In genomic region chr8:81823121-81823520, GRCm38 (mm10) we compare ENCODE assay signal across 22 mouse cellular contexts.
A peak's percentile ranks its signal among the peaks of the same experiment; 100 is the strongest.
DNase-seq lines count a peak whose midpoint lies in the region; ATAC-seq and TF ChIP-seq lines count a peak whose summit lies in the region.
"Had no signal": no experiment of that assay in that cellular context is flagged by ENCODE, and none has a peak within 500 bp of the region (broad histone marks: within the 10 kb centered on the region; RNA-seq: fewer than 3 reads in every experiment).

No protein-coding gene starts in this region.

- H3K27ac ChIP-seq in CH12.LX (ENCODE audit: insufficient read depth, low read depth): no peak overlapping the region
- no peak overlapping the region for H3K27ac ChIP-seq in neural tube, embryonic 15.5 days (replicated peaks)
- H3K27ac ChIP-seq: embryonic facial prominence, embryonic 10.5 days; embryonic facial prominence, embryonic 12.5 days; forebrain, embryonic 13.5 days; forebrain, embryonic 15.5 days had no signal

- in situ Hi-C loops in CH12.LX (cut with MboI; ENCODE audit: low pct_ligation_motif_present, low pct_unique_long_range_greater_than_20kb, low sequenced_read_pairs): loop anchor here (25.0 kb wide), 1 partner anchor 761 kb away; no protein-coding TSS in a partner anchor

- H3K27me3 ChIP-seq in CH12.LX (replicated peaks): no peaks in the 10 kb centered on the region
- H3K27me3 ChIP-seq in neural tube, embryonic 15.5 days (replicated peaks): no peaks in the 10 kb centered on the region
- H3K27me3 ChIP-seq: embryonic facial prominence, embryonic 12.5 days; forebrain, embryonic 13.5 days; forebrain, embryonic 15.5 days; Patski had no signal

- no peak for TF ChIP-seq RAD21 in CH12.LX (IDR thresholded peaks at IDR 0.05; ENCODE audit: low read depth, low read length)

- no peaks in the 10 kb centered on the region for H3K36me3 ChIP-seq in CH12.LX (replicated peaks in 1 of 2; ENCODE audit: control insufficient read depth in 1 of 2, insufficient read depth in 1 of 2, low read length in 1 of 2)
- H3K36me3 ChIP-seq in neural tube, embryonic 15.5 days: no peaks in the 10 kb centered on the region
- H3K36me3 ChIP-seq: embryonic facial prominence, embryonic 10.5 days; embryonic facial prominence, embryonic 12.5 days; forebrain, embryonic 15.5 days had no signal

- H3K9ac ChIP-seq in CH12.LX (ENCODE audit: insufficient read depth, low read depth): no peak overlapping the region
- H3K9ac ChIP-seq in neural tube, embryonic 15.5 days (replicated peaks): no peak overlapping the region
- H3K9ac ChIP-seq: embryonic facial prominence, embryonic 12.5 days; forebrain, embryonic 13.5 days; forebrain, embryonic 15.5 days; forebrain, postnatal 0 days had no signal

- H3K4me1 ChIP-seq in CH12.LX (ENCODE audit: control insufficient read depth in 1 of 2, insufficient read depth in 2 of 2): peaks cover 6 to 26% of the 10 kb centered on the region in 2 experiments
- H3K4me1 ChIP-seq in neural tube, embryonic 15.5 days: no peaks in the 10 kb centered on the region
- H3K4me1 ChIP-seq: embryonic facial prominence, embryonic 10.5 days; embryonic facial prominence, embryonic 12.5 days; forebrain, embryonic 13.5 days; forebrain, embryonic 15.5 days had no signal

- H3K79me2 ChIP-seq in CH12.LX (replicated peaks; ENCODE audit: control insufficient read depth, extremely low read depth, insufficient read depth, poor library complexity, severe bottlenecking): no peaks in the 10 kb centered on the region

- H3K4me3 ChIP-seq in CH12.LX (replicated peaks in 1 of 3; ENCODE audit: low read depth in 2 of 3, low read length in 2 of 3, poor library complexity in 1 of 3): no peak overlapping the region
- no peak overlapping the region for H3K4me3 ChIP-seq in neural tube, embryonic 15.5 days (replicated peaks)
- H3K4me3 ChIP-seq: embryonic facial prominence, embryonic 10.5 days; embryonic facial prominence, embryonic 12.5 days; forebrain, embryonic 13.5 days; forebrain, embryonic 15.5 days had no signal

- peak; percentile 59 for DNase-seq in CD4-positive, CD25-positive, alpha-beta regulatory T cell, adult 2 months (ENCODE audit: low read depth, low spot score)
- peak; percentile 51 for DNase-seq in CH12.LX (ENCODE audit: extremely low read depth)
- peak; percentile 65 for DNase-seq in induced T-regulatory cell, adult 2 months (ENCODE audit: low read depth)
- DNase-seq in right cerebral cortex, postnatal 14 days: no peak
- no peak for DNase-seq in cerebellum, adult 18-20 months
- DNase-seq in spleen, postnatal 36 days (ENCODE audit: low spot score in 2 of 2): no peak
- DNase-seq: adrenal gland, adult 2 months; adrenal gland, postnatal 10 days; adrenal gland, postnatal 25 days; cerebellum, adult 11 months; cerebellum, adult 2 months; cerebellum, adult 9-10 months; cerebellum, postnatal 10 days; cerebellum, postnatal 25 days; forebrain, postnatal 0 days had no signal

- H3K4me2 ChIP-seq in CH12.LX (ENCODE audit: insufficient read depth, low read depth, poor library complexity, severe bottlenecking): no peak overlapping the region
- H3K4me2 ChIP-seq in neural tube, embryonic 15.5 days: no peak overlapping the region
- H3K4me2 ChIP-seq: embryonic facial prominence, embryonic 12.5 days; forebrain, embryonic 13.5 days; forebrain, embryonic 15.5 days had no signal

- peak; percentile 93 for TF ChIP-seq EP300 in CH12.LX (IDR thresholded peaks at IDR 0.05; ENCODE audit: low read length)

- WGBS in neural tube, embryonic 15.5 days: 96% methylated on average over 1 of the region's 1 CpGs

- no peak for TF ChIP-seq CTCF in CH12.LX (conservative IDR thresholded peaks at IDR 0.05 in 1 of 2, IDR thresholded peaks at IDR 0.05 in 1 of 2; ENCODE audit: low read depth in 2 of 2, low read length in 2 of 2)

- dilution Hi-C loops in CH12.LX (cut with MboI; ENCODE audit: extremely low pct_ligation_motif_present, extremely low pct_unique_long_range_greater_than_20kb, low sequenced_read_pairs): no loop called here

- TF ChIP-seq POLR2A in CH12.LX (IDR thresholded peaks at IDR 0.05; ENCODE audit: low read depth, low read length): no peak

- no peaks in the 10 kb centered on the region for H3K9me3 ChIP-seq in CH12.LX (replicated peaks; ENCODE audit: low read length)
- no peaks in the 10 kb centered on the region for H3K9me3 ChIP-seq in neural tube, embryonic 15.5 days (replicated peaks)
- H3K9me3 ChIP-seq: embryonic facial prominence, embryonic 10.5 days; embryonic facial prominence, embryonic 12.5 days; forebrain, embryonic 13.5 days; forebrain, embryonic 15.5 days; G1E had no signal

- ATAC-seq in neural tube, embryonic 15.5 days (ENCODE audit: low FRiP score): no peak
- ATAC-seq: forebrain, embryonic 13.5 days; forebrain, embryonic 15.5 days; forebrain, postnatal 0 days; Patski had no signal

TF ChIP-seq in CH12.LX, 34 proteins besides CTCF, POLR2A, EP300 and RAD21:
- TF ChIP-seq USF1 (IDR thresholded peaks at IDR 0.05; ENCODE audit: low read depth, low read length): no peak
- peak; percentile 53; the same call in 1 of the 2 replicates for TF ChIP-seq SIN3A (IDR thresholded peaks at IDR 0.05; ENCODE audit: low read length)
- no peak for TF ChIP-seq ZNF384 (IDR thresholded peaks at IDR 0.05; ENCODE audit: low read depth, low read length)
- TF ChIP-seq TBP (conservative IDR thresholded peaks at IDR 0.05; ENCODE audit: low read depth, low read length): no peak
- no peak for TF ChIP-seq ELF1 (IDR thresholded peaks at IDR 0.05; ENCODE audit: low read depth, low read length)
- TF ChIP-seq TCF12 (IDR thresholded peaks at IDR 0.05; ENCODE audit: low read depth, low read length): peak; percentile 59
- no peak for TF ChIP-seq GABPA (IDR thresholded peaks at IDR 0.05; ENCODE audit: insufficient replicate concordance, low read depth, low read length)
- TF ChIP-seq JUND (conservative IDR thresholded peaks at IDR 0.05; ENCODE audit: low read depth, low read length): peak; percentile 86
- TF ChIP-seq ZMIZ1 (IDR thresholded peaks at IDR 0.05; ENCODE audit: low read depth, low read length): no peak
- no peak for TF ChIP-seq PAX5 (IDR thresholded peaks at IDR 0.05; ENCODE audit: low read length)
- peak; percentile 65; the same call in 1 of the 2 replicates for TF ChIP-seq CHD2 (IDR thresholded peaks at IDR 0.05; ENCODE audit: low read length)
- no peak for TF ChIP-seq ZC3H11A (IDR thresholded peaks at IDR 0.05; ENCODE audit: low read depth, low read length)
- peak; percentile 89 for TF ChIP-seq IRF4 (IDR thresholded peaks at IDR 0.05; ENCODE audit: low read depth, low read length)
- no peak for TF ChIP-seq MYC (IDR thresholded peaks at IDR 0.05; ENCODE audit: low read depth, low read length)
- 0 out of 2 replicates have a peak, but pooled peaks have one; percentile 35 for TF ChIP-seq MAFK (IDR thresholded peaks at IDR 0.05; ENCODE audit: insufficient replicate concordance, low read length)
- TF ChIP-seq MAZ (IDR thresholded peaks at IDR 0.05; ENCODE audit: low read depth, low read length): no peak
- TF ChIP-seq NRF1 (IDR thresholded peaks at IDR 0.05; ENCODE audit: low read depth, low read length): no peak
- TF ChIP-seq SMC3 (IDR thresholded peaks at IDR 0.05; ENCODE audit: low read depth, low read length): no peak
- TF ChIP-seq BHLHE40 (IDR thresholded peaks at IDR 0.05; ENCODE audit: low read depth, low read length): peak; percentile 68
- TF ChIP-seq CHD1 (IDR thresholded peaks at IDR 0.05; ENCODE audit: low read depth, low read length): no peak
- no peak for TF ChIP-seq NELFE (IDR thresholded peaks at IDR 0.05; ENCODE audit: low read depth, low read length)
- no peak for TF ChIP-seq ZKSCAN1 (IDR thresholded peaks at IDR 0.05; ENCODE audit: borderline replicate concordance, low read depth, low read length)
- TF ChIP-seq MXI1 (IDR thresholded peaks at IDR 0.05; ENCODE audit: low read depth, low read length): no peak
- TF ChIP-seq MAX (IDR thresholded peaks at IDR 0.05; ENCODE audit: low read length): no peak
- TF ChIP-seq POLR2AphosphoS2 (IDR thresholded peaks at IDR 0.05; ENCODE audit: low read depth, low read length): no peak
- TF ChIP-seq RCOR1 (conservative IDR thresholded peaks at IDR 0.05; ENCODE audit: low read depth, low read length): peak; percentile 76; the same call in 1 of the 2 replicates
- no peak for TF ChIP-seq E2F4 (IDR thresholded peaks at IDR 0.05; ENCODE audit: insufficient replicate concordance, low read depth, low read length)
- no peak for TF ChIP-seq KAT2A (IDR thresholded peaks at IDR 0.05; ENCODE audit: insufficient replicate concordance, low read length)
- peak; percentile 87 for TF ChIP-seq ETS1 (conservative IDR thresholded peaks at IDR 0.05; ENCODE audit: low read depth, low read length)
- peak; percentile 97 for TF ChIP-seq MEF2A (IDR thresholded peaks at IDR 0.05; ENCODE audit: borderline replicate concordance, low read depth, low read length)
- no peak for TF ChIP-seq USF2 (conservative IDR thresholded peaks at IDR 0.05; ENCODE audit: low read depth, low read length)
- TF ChIP-seq JUN (IDR thresholded peaks at IDR 0.05; ENCODE audit: insufficient read depth, low read depth, low read length): peak; percentile 86

Comparison
In these comparisons a context has a peak if more than half of its experiments do, and no peak if none do; other contexts are left out.
1. DNase-seq: peak in CD4-positive, CD25-positive, alpha-beta regulatory T cell, adult 2 months (single experiment), CH12.LX (single experiment) and induced T-regulatory cell, adult 2 months (single experiment); none in right cerebral cortex, postnatal 14 days (single experiment), cerebellum, adult 18-20 months (0 of 2) and spleen, postnatal 36 days (0 of 2).